Mouse (Mus musculus) kidney, adult 2 months (tissue): ENCODE measurements around the gene Mypn.

ENCODE experiments used
- CTCF ChIP-seq: fragments of 200-500 bp; conservative IDR thresholded peaks from 2 replicates; pipeline ENCODE4 v1.5.1; 2011; ENCODE audit warnings: low read depth, mild to moderate bottlenecking, control low read depth, low read length, moderate library complexity, mixed read lengths; ENCODE audit not compliant: insufficient read depth, insufficient read length
- POLR2A ChIP-seq: fragments of 200-500 bp; IDR thresholded peaks from one replicate; pipeline ENCODE4 v1.6.1; 2011; ENCODE audit warnings: low read depth, low read length, control low read depth

DNA sequence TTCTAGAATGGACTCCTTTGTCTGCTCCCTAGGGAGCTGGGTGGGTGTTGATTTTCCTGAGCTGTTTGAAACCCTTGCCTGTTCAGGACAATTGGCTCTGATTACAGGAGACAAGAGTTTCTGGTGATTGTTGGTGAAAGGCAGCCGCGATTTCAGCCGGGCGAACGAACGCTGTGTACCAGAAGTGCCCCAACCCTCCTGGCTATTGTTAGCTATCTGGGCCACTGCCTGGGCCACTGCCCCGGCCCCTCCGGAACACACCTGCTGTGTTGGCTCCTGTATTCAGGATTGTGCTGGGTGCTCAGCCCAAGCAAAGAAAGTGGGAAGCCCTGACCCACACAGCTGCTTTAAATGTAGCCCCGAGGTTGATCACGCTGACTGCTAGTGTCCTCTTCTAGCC lies 24.2 kb downstream of the Mypn start:
- TF ChIP-seq CTCF, result no peak
- TF ChIP-seq POLR2A, result no peak
